Mouse (Mus musculus): ENCODE measurements around the gene Usp44. TPM values are rescaled to one million over a fixed set of nuclear protein-coding genes. Genes with fewer than 3 reads are reported as not detected.

Usp44 gene
- total RNA-seq, 4 experiments from 2014 or later: not detected

GRCm38 (mm10) chr10:93855126-93855525, 23.8 kb downstream of the Usp44 start:
- DNase-seq: no peak

GRCm38 (mm10) chr10:93856095-93856494, 24.7 kb downstream of the Usp44 start:
- DNase-seq: no peak

GRCm38 (mm10) chr10:93868401-93868800, 37.0 kb downstream of the Usp44 start:
- DNase-seq: no peak

- no peak for DNase-seq
Measured at GRCm38 (mm10) chr10:93868886-93869285, 37.5 kb downstream of the Usp44 start.

GRCm38 (mm10) chr10:93876772-93877171, 45.4 kb downstream of the Usp44 start:
- no peak for DNase-seq

- no peak for DNase-seq
Measured at GRCm38 (mm10) chr10:93878732-93879131, 47.4 kb downstream of the Usp44 start.

GRCm38 (mm10) chr10:93881918-93882317, 50.6 kb downstream of the Usp44 start:
- DNase-seq: no peak

- DNase-seq: no peak
Measured at GRCm38 (mm10) chr10:93882738-93883364, 51.5 kb downstream of the Usp44 start.

GRCm38 (mm10) chr10:93885839-93886477, 54.6 kb downstream of the Usp44 start:
- DNase-seq: no peak

GRCm38 (mm10) chr10:93888590-93888934, 57.2 kb downstream of the Usp44 start:
- DNase-seq: no peak

- DNase-seq: peak; percentile 34
Measured at GRCm38 (mm10) chr10:93888935-93889578, 57.7 kb downstream of the Usp44 start.

GRCm38 (mm10) chr10:93889579-93889950, 58.2 kb downstream of the Usp44 start:
- peak; percentile 82 for DNase-seq

- no peak for DNase-seq
Measured at GRCm38 (mm10) chr10:93889976-93890375, 58.6 kb downstream of the Usp44 start.

GRCm38 (mm10) chr10:93890565-93890964, 59.2 kb downstream of the Usp44 start:
- DNase-seq: no peak

- DNase-seq: no peak
Measured at GRCm38 (mm10) chr10:93891031-93891430, 59.7 kb downstream of the Usp44 start.

- no peak for DNase-seq
Measured at GRCm38 (mm10) chr10:93892551-93892950, 61.2 kb downstream of the Usp44 start.

- no peak for DNase-seq
Measured at GRCm38 (mm10) chr10:93897043-93897646, 65.8 kb downstream of the Usp44 start, which contains the start of gene Metap2. TSS of gene Metap2 (minus strand) at chr10:93897093.

GRCm38 (mm10) chr10:93899303-93899702, 67.9 kb downstream of the Usp44 start:
- DNase-seq: no peak

- no peak for DNase-seq
Measured at GRCm38 (mm10) chr10:93899907-93900306, 68.6 kb downstream of the Usp44 start.

GRCm38 (mm10) chr10:93907376-93907775, 76.0 kb downstream of the Usp44 start:
- DNase-seq: no peak

Data from adrenal gland, adult 8-10 months (tissue).